Comparison of ENCODE assay signal across 7 mouse cellular contexts in genomic region chr7:16618661-16619211, GRCm38 (mm10). TPM values are rescaled to one million over a fixed set of nuclear protein-coding genes. Genes with fewer than 3 reads are reported as not detected.
DNase-seq lines count a peak whose midpoint lies in the region; ATAC-seq and TF ChIP-seq lines count a peak whose summit lies in the region.

No protein-coding gene starts in this region.

- peak overlapping the region; percentile 25 for H3K4me3 ChIP-seq in hindbrain, postnatal 0 days (ENCODE audit: low read length)
- H3K4me3 ChIP-seq in limb, embryonic 13.5 days: peak overlapping the region; percentile 34
- peak overlapping the region; percentile 0; the same call in 1 of the 2 replicates for H3K4me3 ChIP-seq in midbrain, embryonic 14.5 days (replicated peaks; ENCODE audit: low read depth, low read length)
- peak overlapping the region; percentile 15; the same call in 1 of the 2 replicates for H3K4me3 ChIP-seq in stomach, embryonic 14.5 days (ENCODE audit: low read depth, low read length)

- no peaks in the 10 kb centered on the region for H3K9me3 ChIP-seq in hindbrain, postnatal 0 days (ENCODE audit: low read length)
- H3K9me3 ChIP-seq in limb, embryonic 13.5 days: no peaks in the 10 kb centered on the region
- H3K9me3 ChIP-seq in midbrain, embryonic 14.5 days (ENCODE audit: control insufficient read depth, low read length): no peaks in the 10 kb centered on the region
- H3K9me3 ChIP-seq in stomach, embryonic 14.5 days (ENCODE audit: control insufficient read depth, low read depth, low read length): no peaks in the 10 kb centered on the region

- H3K4me1 ChIP-seq in hindbrain, postnatal 0 days (ENCODE audit: insufficient read depth, low read length): no peaks in the 10 kb centered on the region
- peaks cover 18% of the 10 kb centered on the region for H3K4me1 ChIP-seq in limb, embryonic 13.5 days
- no peaks in the 10 kb centered on the region; the same call in 1 of the 2 replicates for H3K4me1 ChIP-seq in midbrain, embryonic 14.5 days (ENCODE audit: control insufficient read depth, insufficient read depth, low read length)
- peaks cover 8% of the 10 kb centered on the region; the same call in 1 of the 2 replicates for H3K4me1 ChIP-seq in stomach, embryonic 14.5 days (ENCODE audit: control insufficient read depth, insufficient read depth, low read length)

- DNase-seq in adipocyte (ENCODE audit: low spot score): peak; percentile 85
- peak; percentile 84 for DNase-seq in cerebellum, postnatal 14 days
- DNase-seq in gastrocnemius, postnatal 10 days: peak; percentile 75
- peak; percentile 80 for DNase-seq in hindbrain, postnatal 0 days (ENCODE audit: low spot score)
- peak; percentile 80 for DNase-seq in midbrain, embryonic 14.5 days

- peak overlapping the region; percentile 20; the same call in 1 of the 2 replicates for H3K27ac ChIP-seq in hindbrain, postnatal 0 days
- H3K27ac ChIP-seq in limb, embryonic 13.5 days: no peak overlapping the region
- no peak overlapping the region for H3K27ac ChIP-seq in midbrain, embryonic 14.5 days (replicated peaks; ENCODE audit: low read depth, low read length)
- peak overlapping the region; percentile 78; the same call in 1 of the 2 replicates for H3K27ac ChIP-seq in stomach, embryonic 14.5 days (ENCODE audit: low read length)

- 2% methylated on average over 30 of the region's 30 CpGs for WGBS in hindbrain, postnatal 0 days
- WGBS in limb, embryonic 13.5 days: 2% methylated on average over 30 of the region's 30 CpGs
- 2% methylated on average over 30 of the region's 30 CpGs for WGBS in midbrain, embryonic 14.5 days
- WGBS in stomach, embryonic 14.5 days: 2% methylated on average over 30 of the region's 30 CpGs

- TF ChIP-seq CTCF in hindbrain, postnatal 0 days (IDR thresholded peaks at IDR 0.05; ENCODE audit: low read depth): peak; percentile 78

- peak overlapping the region; percentile 24; the same call in 1 of the 2 replicates for H3K9ac ChIP-seq in hindbrain, postnatal 0 days (replicated peaks; ENCODE audit: low read length)
- peak overlapping the region; percentile 53; the same call in 1 of the 2 replicates for H3K9ac ChIP-seq in limb, embryonic 13.5 days
- H3K9ac ChIP-seq in midbrain, embryonic 14.5 days (replicated peaks; ENCODE audit: low read length): peak overlapping the region; percentile 37; the same call in 1 of the 2 replicates
- H3K9ac ChIP-seq in stomach, embryonic 14.5 days (replicated peaks; ENCODE audit: low read depth, low read length): no peak overlapping the region

- H3K36me3 ChIP-seq in hindbrain, postnatal 0 days (ENCODE audit: insufficient read depth, low read length): no peaks in the 10 kb centered on the region
- no peaks in the 10 kb centered on the region for H3K36me3 ChIP-seq in limb, embryonic 13.5 days
- no peaks in the 10 kb centered on the region for H3K36me3 ChIP-seq in midbrain, embryonic 14.5 days (ENCODE audit: control insufficient read depth, insufficient read depth, low read length)
- H3K36me3 ChIP-seq in stomach, embryonic 14.5 days (ENCODE audit: control insufficient read depth, insufficient read depth, low read length): no peaks in the 10 kb centered on the region

- ATAC-seq in hindbrain, postnatal 0 days: no peak
- ATAC-seq in limb, embryonic 13.5 days (ENCODE audit: low FRiP score, low read depth): no peak
- ATAC-seq in midbrain, embryonic 14.5 days (ENCODE audit: low FRiP score, low TSS enrichment): no peak
- no peak for ATAC-seq in stomach, embryonic 14.5 days (ENCODE audit: insufficient number of reproducible peaks, insufficient read depth, low FRiP score, low read depth)

- H3K27me3 ChIP-seq in hindbrain, postnatal 0 days (ENCODE audit: insufficient read depth, low read length): no peaks in the 10 kb centered on the region
- 0 out of 2 replicates have a peak, but pooled peaks cover 3% of the 10 kb centered on the region for H3K27me3 ChIP-seq in limb, embryonic 13.5 days
- no peaks in the 10 kb centered on the region; the same call in 1 of the 2 replicates for H3K27me3 ChIP-seq in midbrain, embryonic 14.5 days (ENCODE audit: control insufficient read depth, insufficient read depth, low read length)
- no peaks in the 10 kb centered on the region for H3K27me3 ChIP-seq in stomach, embryonic 14.5 days (ENCODE audit: control insufficient read depth, insufficient read depth, low read length)

- H3K4me2 ChIP-seq in hindbrain, postnatal 0 days (ENCODE audit: low read depth, low read length): peak overlapping the region; percentile 55
- H3K4me2 ChIP-seq in limb, embryonic 13.5 days (replicated peaks): peak overlapping the region; percentile 58
- peak overlapping the region; percentile 49 for H3K4me2 ChIP-seq in midbrain, embryonic 14.5 days (ENCODE audit: low read length)
- H3K4me2 ChIP-seq in stomach, embryonic 14.5 days (replicated peaks; ENCODE audit: low read depth, low read length): peak overlapping the region; percentile 39

RNA-seq across cellular contexts. Expression of gene Arhgap35, which starts 3.9 kb away (rescaled TPM):
- 10 to 100 TPM; 30.5 to 36.6 TPM for total RNA-seq in gastrocnemius, postnatal 10 days (2021)
- total RNA-seq in hindbrain, postnatal 0 days (2014; rRNA removed): 131 and 146 TPM in 2 replicates
- 21.2 and 24.8 TPM in 2 replicates for polyA plus RNA-seq in hindbrain, postnatal 0 days (2015; fragmentation: Nextera tagmentation; extraction: Ambion mirVana)
- polyA plus RNA-seq in limb, embryonic 13.5 days (2015; fragmentation: Nextera tagmentation; extraction: Ambion mirVana): 21.3 and 23.6 TPM in 2 replicates
- 35.4 and 41.5 TPM in 2 replicates for polyA plus RNA-seq in midbrain, embryonic 14.5 days (2014; fragmentation: Nextera tagmentation; extraction: Ambion mirVana)
- polyA plus RNA-seq in stomach, embryonic 14.5 days (2014; fragmentation: Nextera tagmentation; extraction: Ambion mirVana): 19.9 and 21.2 TPM in 2 replicates

RNA-seq across cellular contexts. Expression of gene Ceacam15, which starts 56.8 kb away (rescaled TPM):
- total RNA-seq in gastrocnemius, postnatal 10 days (2021): not detected
- not detected in 2 replicates for total RNA-seq in hindbrain, postnatal 0 days (2014; rRNA removed)
- polyA plus RNA-seq in hindbrain, postnatal 0 days (2015; fragmentation: Nextera tagmentation; extraction: Ambion mirVana): not detected in 2 replicates
- polyA plus RNA-seq in limb, embryonic 13.5 days (2015; fragmentation: Nextera tagmentation; extraction: Ambion mirVana): not detected in 2 replicates
- not detected in 2 replicates for polyA plus RNA-seq in midbrain, embryonic 14.5 days (2014; fragmentation: Nextera tagmentation; extraction: Ambion mirVana)
- polyA plus RNA-seq in stomach, embryonic 14.5 days (2014; fragmentation: Nextera tagmentation; extraction: Ambion mirVana): not detected in 2 replicates

Comparison
In these comparisons a context has a peak if more than half of its experiments do, and no peak if none do; other contexts are left out.
1. H3K27ac ChIP-seq: peak in hindbrain, postnatal 0 days (single experiment) and stomach, embryonic 14.5 days (single experiment); none in limb, embryonic 13.5 days (single experiment) and midbrain, embryonic 14.5 days (single experiment).
2. Peak in every context shown above with its lines, with median percentiles within 50 percentile points of each other: DNase-seq, H3K4me2 ChIP-seq and H3K4me3 ChIP-seq.